Mouse (Mus musculus): Measurements from ENCODE around the gene Lgals3bp.

The Lgals3bp gene

GRCm38 (mm10) chr11:118401760-118402280, at the start of gene Lgals3bp:
TSS of gene Lgals3bp (minus strand) at chr11:118402092.
- in situ Hi-C loops (cut with MboI, MseI) = no loop called here

GRCm38 (mm10) chr11:118451211-118451610, 49.3 kb upstream of the Lgals3bp start:
- in situ Hi-C loops (cut with MboI, MseI) = no loop called here

- in situ Hi-C loops (cut with MboI, MseI) = loop anchor here (5.0 kb wide), 1 partner anchor 39 kb away; no protein-coding TSS in a partner anchor
Measured at GRCm38 (mm10) chr11:118448385-118448784, 46.5 kb upstream of the Lgals3bp start.

GRCm38 (mm10) chr11:118447346-118447745, 45.5 kb upstream of the Lgals3bp start:
- in situ Hi-C loops (cut with MboI, MseI) = loop anchor here (5.0 kb wide), 1 partner anchor 40 kb away; no protein-coding TSS in a partner anchor

- in situ Hi-C loops (cut with MboI, MseI) = loop anchor here (5.0 kb wide), 1 partner anchor 41 kb away; no protein-coding TSS in a partner anchor
Measured at GRCm38 (mm10) chr11:118445843-118446242, 44.0 kb upstream of the Lgals3bp start.

GRCm38 (mm10) chr11:118443201-118443970, 41.5 kb upstream of the Lgals3bp start:
- in situ Hi-C loops (cut with MboI, MseI) = no loop called here

GRCm38 (mm10) chr11:118442691-118443090, 40.8 kb upstream of the Lgals3bp start:
- in situ Hi-C loops (cut with MboI, MseI) = no loop called here

GRCm38 (mm10) chr11:118438665-118439414, 36.9 kb upstream of the Lgals3bp start:
- in situ Hi-C loops (cut with MboI, MseI) = no loop called here

- in situ Hi-C loops (cut with MboI, MseI) = no loop called here
Measured at GRCm38 (mm10) chr11:118436471-118436935, 34.6 kb upstream of the Lgals3bp start.

- in situ Hi-C loops (cut with MboI, MseI) = no loop called here
Measured at GRCm38 (mm10) chr11:118434093-118434492, 32.2 kb upstream of the Lgals3bp start.

GRCm38 (mm10) chr11:118433398-118433868, 31.5 kb upstream of the Lgals3bp start:
- in situ Hi-C loops (cut with MboI, MseI) = no loop called here

GRCm38 (mm10) chr11:118431100-118431948, 29.4 kb upstream of the Lgals3bp start:
- in situ Hi-C loops (cut with MboI, MseI) = no loop called here

- in situ Hi-C loops (cut with MboI, MseI) = no loop called here
Measured at GRCm38 (mm10) chr11:118430291-118430885, 28.5 kb upstream of the Lgals3bp start.

GRCm38 (mm10) chr11:118428944-118429709, 27.2 kb upstream of the Lgals3bp start:
- in situ Hi-C loops (cut with MboI, MseI) = no loop called here

GRCm38 (mm10) chr11:118428460-118428868, 26.6 kb upstream of the Lgals3bp start:
- in situ Hi-C loops (cut with MboI, MseI) = no loop called here

GRCm38 (mm10) chr11:118427986-118428385, 26.1 kb upstream of the Lgals3bp start, which contains the start of gene C1qtnf1:
TSS of gene C1qtnf1 (plus strand) at chr11:118428203.
- in situ Hi-C loops (cut with MboI, MseI) = no loop called here

GRCm38 (mm10) chr11:118427266-118427779, 25.4 kb upstream of the Lgals3bp start:
- in situ Hi-C loops (cut with MboI, MseI) = no loop called here

- in situ Hi-C loops (cut with MboI, MseI) = no loop called here
Measured at GRCm38 (mm10) chr11:118426765-118427164, 24.9 kb upstream of the Lgals3bp start.

GRCm38 (mm10) chr11:118424621-118425335, 22.9 kb upstream of the Lgals3bp start:
- in situ Hi-C loops (cut with MboI, MseI) = no loop called here
